Mouse (Mus musculus) cortical plate, adult 2 months (tissue): ENCODE measurements around the gene Hfm1.

Experiments
- CTCF ChIP-seq: fragments of 200-500 bp; IDR thresholded peaks from 2 replicates; pipeline ENCODE4 v1.5.1; 2011; ENCODE audit warnings: mild to moderate bottlenecking, control low read depth, low read length; ENCODE audit not compliant: insufficient read depth; ENCODE audit errors: extremely low read depth
- POLR2A ChIP-seq: fragments of 200-500 bp; IDR thresholded peaks from 2 replicates; pipeline ENCODE4 v1.6.1; 2011; ENCODE audit warnings: mild to moderate bottlenecking, low read length, control low read depth; ENCODE audit not compliant: insufficient read depth; ENCODE audit errors: extremely low read depth

DNA sequence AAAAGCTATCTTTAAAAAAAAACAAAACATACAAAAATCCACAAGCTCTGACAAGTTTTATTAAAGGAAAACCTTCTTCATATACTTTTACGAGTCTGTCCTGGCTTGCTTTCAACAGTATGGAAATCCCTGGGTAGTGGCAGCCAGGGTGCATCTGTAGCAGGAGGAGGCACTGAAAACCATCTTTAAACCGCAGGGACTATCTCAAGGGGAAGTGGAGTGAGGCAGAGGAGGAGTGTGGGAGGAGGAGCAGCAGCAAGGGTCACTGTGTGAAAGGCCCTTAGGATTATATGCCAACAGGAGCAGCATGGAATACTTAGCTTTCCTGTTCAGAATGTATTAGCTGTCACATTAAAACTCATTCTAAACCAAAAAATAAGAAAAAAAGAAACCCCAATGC, 29.2 kb downstream of the Hfm1 start:
- TF ChIP-seq POLR2A (no peak), CTCF (no peak)
